Mouse (Mus musculus) cerebellum, adult 2 months (tissue): ENCODE measurements around the gene Clta.

Experiments
- CTCF ChIP-seq: fragments of 200-500 bp; IDR thresholded peaks from 2 replicates; pipeline ENCODE4 v1.5.1; 2011; ENCODE audit warnings: low read depth, mild to moderate bottlenecking, control low read depth, low read length, moderate library complexity, borderline replicate concordance; ENCODE audit not compliant: insufficient read depth
- POLR2A ChIP-seq: fragments of 200-500 bp; IDR thresholded peaks from 2 replicates; pipeline ENCODE4 v1.6.1; 2011; ENCODE audit warnings: low read length, control low read depth, borderline replicate concordance; ENCODE audit not compliant: insufficient read depth

DNA sequence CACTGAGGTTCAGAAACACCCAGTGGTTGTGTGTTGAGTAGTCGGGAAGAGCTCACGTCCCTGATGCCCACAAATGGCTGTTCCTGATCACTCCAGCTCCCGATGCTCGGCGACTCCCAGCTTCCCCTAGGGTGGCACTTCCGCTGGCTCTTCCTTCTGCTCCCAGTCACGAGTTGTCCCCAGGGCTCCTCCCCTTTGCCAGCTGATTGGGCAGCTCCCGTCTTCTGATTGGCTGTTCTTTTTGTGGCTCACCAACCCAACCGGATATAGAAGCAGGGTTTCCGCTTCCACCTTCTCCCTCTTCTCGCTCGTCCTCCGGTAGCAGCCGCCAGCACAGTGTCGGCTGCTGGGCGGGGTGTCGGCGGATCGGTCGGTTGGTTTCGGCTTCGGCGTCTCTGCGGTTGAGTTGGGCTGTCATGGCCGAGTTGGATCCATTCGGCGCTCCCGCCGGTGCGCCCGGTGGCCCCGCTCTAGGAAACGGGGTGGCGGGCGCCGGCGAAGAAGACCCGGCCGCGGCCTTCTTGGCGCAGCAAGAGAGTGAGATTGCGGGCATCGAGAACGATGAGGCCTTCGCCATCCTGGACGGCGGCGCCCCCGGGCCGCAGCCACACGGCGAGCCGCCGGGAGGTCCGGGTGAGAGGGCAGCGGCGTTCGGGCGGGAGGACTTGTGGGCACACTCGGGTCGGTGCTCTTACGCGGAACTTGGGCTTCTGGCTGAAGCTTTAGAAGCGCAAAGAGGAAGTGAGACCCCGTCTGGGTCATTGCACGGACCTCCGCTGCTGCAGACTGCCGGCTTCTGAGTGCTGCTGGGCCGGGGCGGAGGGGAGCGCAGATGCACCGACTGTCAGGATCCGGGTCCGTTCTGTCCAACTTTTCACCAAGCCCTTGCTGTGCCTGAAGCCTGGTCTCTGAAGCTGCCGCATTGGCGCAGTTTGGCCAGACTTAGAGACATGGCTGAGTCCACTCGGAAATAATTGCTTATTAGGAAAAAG is 8.4 kb downstream of the Clta start:
- peak; percentile 86 for TF ChIP-seq POLR2A
- no peak for TF ChIP-seq CTCF
